Mouse (Mus musculus) left cerebral cortex, postnatal 25 days (tissue): ENCODE measurements at regions not wholly inside any gene's neighbourhood (a gene's known extent, or its start where the extent isn't known, plus 50 kb on each side); places are given as distances from the start of the nearest gene placed in this dataset.

ENCODE experiments used
- DNase-seq, 2 experiments: peaks; one replicate each; pipeline ENCODE4 v3.0.0; 2022; ENCODE audit warnings: low spot score in 2 of 2, mixed read lengths in 1 of 2
- intact Hi-C: fragments of 180-260 bp; cut with DNase I; formaldehyde crosslinking; loops from one replicate; pipeline ENCODE4 v1.15.1; 2025

DNA sequence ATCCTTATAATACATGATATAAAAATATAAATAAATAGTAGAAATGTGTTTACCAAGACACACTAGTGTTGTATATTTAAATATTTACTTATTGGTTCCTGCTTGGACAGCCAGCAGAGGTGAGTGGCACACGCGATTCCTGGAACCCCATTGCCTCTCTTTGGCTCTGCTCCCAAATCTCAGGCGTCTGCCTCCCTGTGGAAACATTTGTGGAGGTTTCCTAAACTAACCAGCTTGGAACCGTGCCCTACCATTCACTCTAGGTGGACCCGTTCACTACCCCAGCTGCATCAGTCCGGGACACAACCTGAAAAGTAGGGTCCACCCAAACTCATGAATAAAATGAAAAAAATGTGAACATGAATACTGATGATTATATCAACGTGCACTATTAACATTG, 404.0 kb upstream of the Defb41 start:
- intact Hi-C loops, result loop anchor here (5.0 kb wide), 2 partner anchors 92 to 132 kb away; no protein-coding TSS in a partner anchor
- DNase-seq, result no peak

DNA sequence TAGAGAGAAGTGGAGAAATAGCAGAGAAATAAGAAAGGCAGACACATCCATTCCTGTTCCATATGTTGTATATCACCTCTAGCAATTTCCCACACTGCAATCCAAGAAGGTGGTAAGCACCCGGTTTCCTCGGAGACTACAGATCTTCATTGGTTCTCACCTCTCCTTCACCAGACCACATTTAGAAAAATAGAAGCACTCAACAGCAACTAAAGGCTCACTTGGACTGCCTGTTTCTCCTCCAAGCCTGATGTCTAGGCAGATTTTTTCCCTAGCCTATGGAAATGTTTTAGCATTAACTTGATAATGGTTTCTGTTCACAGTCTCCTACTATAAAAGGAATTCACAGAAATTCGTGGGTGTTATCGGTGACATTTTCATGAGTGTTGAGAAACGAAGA, 403.3 kb upstream of the Defb41 start:
- DNase-seq, result peak; percentile 13 to 75
- intact Hi-C loops, result loop anchor here (5.0 kb wide), 2 partner anchors 91 to 131 kb away; no protein-coding TSS in a partner anchor

DNA sequence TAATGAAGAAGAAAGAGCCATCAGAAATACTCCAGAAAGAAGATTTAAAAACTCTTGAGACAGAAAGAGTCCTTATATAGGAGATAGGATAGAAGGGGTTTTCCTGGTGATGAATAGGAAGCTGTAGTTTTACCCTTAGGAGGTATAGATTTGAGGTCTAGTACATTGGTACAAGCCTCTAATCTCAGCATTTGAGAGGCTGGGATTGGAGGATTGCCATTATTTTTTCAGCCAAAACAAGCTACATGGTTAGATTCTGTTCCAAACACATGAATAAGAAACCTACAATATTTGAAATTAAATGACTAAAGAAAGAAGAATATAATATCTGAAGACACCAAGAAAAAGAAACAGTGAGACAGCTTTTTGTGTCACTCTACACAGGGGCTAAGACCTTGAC, 375.9 kb upstream of the Defb41 start:
- intact Hi-C loops, result no loop called here

DNA sequence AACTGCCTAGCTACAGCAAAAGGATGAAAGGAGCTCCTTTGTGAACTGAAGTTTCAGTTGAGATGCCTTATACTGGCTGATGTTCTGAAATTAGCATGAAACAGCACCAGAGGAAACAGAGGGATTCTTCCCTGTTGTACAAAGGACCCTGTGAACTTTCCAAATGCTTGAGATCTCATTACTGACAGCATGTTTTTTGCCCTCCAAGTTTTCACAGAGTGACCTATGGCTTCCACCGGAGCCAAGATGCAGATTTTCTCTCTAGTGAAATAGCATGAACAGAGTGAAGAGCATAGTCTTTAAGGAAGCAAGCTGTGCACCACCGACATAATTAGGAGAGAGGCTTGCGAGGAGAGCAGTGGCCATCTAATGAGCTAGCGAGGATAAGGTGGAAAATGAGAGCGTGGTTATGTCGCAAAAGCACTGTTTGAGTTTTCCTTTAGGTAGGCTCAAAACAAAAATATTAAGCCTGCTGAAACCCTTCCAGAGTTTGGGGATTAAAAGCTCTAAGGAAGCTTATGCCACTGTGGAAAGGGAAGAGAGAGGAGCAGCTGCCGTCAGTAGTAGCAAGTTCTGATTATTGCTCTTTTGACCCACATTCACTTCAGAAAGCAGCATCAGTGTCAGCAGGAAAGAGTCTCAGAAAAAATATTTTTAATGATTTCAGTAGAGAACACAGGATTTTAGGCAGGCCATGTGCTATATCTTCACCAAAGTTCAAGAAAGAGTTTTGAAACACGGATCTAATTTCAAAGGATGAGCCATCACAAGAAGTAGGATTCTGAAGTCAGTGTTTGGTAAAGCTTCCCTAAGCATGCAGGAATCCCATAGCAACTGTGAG, 374.7 kb upstream of the Defb41 start:
- intact Hi-C loops, result no loop called here
- no peak for DNase-seq

More for the DNA sequence above, 375.9 kb upstream of the Defb41 start:
- no peak for DNase-seq

DNA sequence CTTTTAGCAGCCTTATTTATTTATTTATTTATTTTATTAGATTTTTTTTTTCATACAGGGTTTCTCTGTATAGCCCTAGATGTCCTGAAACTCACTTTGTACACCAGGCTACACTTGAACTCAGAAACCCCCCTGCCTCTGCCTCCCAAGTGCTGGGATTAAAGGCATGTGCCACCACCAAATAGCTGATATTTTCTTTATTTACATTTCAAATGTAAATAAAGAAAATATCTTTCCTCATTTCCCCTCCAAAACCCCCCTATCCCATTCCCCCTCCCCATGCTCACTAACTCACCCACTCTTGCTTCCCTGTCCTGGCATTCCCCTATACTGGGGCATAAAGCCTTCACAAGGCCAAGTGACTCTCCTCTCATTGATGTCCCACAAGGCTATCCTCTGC, 372.4 kb upstream of the Defb41 start:
- no peak for DNase-seq

DNA sequence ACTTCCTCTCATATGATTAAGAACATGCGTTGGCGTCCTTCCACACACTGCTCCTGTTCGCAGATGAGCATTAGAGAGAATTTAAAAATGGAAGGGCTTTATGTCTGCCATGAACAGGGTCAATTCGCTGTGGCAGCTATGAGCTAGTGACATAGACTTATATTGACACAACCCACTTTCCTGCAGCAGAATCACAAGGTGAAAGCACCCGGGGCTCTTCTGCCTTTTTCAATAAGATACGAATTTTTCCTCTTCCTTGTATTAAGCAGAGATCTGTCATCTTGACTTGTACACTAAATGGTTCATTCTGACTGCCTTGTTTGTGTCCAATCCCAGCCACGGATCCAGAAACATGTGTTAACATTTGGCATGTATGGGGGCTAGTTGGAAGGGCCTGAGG, 345.3 kb upstream of the Defb41 start:
- no peak for DNase-seq
- intact Hi-C loops, result no loop called here

More for the DNA sequence above, 372.4 kb upstream of the Defb41 start:
- intact Hi-C loops, result no loop called here

DNA sequence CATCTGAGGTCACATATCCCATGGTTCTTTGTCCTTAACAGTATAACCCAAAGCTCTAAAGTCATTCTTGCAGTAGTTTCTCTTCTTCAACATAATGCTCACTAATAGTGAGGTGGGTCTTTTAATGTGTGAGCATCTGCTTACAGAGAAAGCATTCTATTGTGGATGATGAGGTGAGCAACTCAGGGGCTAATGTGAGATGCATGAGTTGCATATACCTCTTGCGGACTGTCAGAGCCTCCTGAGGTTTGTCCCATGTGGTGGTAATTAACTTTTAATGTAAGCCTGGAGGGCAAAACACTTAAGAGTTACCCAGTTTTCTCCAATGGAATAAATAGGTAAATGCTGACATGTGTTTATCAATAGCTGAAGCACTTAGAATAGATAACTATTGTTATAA, 334.9 kb upstream of the Defb41 start:
- intact Hi-C loops, result no loop called here
- no peak for DNase-seq

DNA sequence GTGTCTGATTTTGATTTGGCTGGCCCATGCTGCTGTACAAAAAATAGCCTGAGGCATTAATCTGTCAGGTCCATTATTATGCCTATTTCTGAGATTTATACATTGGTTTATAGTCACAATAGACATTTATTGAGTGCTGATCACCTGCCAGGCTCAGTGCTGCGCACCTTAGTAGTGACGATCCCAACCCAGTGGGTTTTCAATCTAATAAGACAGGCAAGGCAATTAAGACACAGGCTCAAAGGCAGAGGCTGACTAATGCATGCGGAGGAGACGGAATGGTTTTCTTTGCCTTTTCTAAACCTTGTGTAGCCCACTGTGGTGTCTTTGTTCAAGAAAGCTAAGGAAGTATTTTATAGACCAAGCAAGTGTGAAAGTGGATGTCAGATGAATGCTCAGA, 334.0 kb upstream of the Defb41 start:
- intact Hi-C loops, result no loop called here

DNA sequence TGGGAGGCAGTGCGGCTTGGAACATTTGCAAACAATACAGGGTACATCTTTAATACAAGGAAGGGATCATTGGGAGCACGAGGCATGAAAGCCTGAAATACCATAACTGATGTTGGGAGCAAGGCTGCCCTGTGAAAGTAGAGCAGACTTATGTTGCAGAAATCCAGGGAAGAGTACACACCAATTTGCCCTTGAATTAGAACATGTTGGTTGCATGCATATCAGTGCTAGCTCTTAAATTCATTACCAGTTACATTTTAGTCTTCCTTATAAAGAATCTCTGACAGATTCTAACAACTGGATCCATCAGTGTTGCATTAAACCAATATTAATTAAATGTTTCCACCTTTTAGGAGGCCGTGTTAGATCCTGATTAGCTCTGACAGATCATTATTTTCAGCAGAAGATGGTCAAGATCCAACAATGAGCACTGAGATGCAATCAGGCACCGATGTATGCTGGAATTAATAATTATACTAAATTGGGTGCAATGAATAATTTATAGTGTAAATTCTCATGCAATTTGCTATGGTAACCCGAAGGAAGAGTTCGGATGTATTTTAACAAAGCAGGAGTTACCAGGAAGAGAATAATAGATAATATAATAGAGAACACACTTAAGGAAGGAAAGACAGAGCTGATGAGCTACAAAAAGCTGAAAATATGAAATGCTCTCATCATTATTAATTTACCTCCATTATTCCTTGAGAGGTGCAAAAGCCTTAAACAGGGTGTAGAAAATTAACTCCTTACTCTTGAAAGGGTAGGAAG, 318.6 kb upstream of the Defb41 start:
- intact Hi-C loops, result no loop called here
- no peak for DNase-seq

More for the DNA sequence above, 334.0 kb upstream of the Defb41 start:
- DNase-seq, result no peak

DNA sequence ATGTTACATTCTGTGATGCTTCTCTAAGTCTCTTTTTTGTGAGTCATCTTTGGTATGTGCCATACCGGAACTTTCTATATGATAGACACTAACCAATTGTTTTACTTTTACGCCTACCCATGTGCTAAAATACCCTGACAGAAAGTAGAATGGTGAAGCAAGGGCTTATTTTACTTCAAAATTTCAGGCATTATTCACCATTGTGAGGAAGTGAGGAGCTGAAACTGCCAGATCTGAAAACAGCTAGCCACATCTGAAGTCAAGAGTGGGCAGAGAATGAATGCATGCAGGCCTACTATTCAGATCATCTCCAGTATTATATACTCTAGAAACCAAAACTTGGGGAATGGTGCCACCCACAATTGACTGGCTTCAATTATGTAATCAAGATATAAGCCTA, 313.7 kb upstream of the Defb41 start:
- intact Hi-C loops, result loop anchor here (5.0 kb wide), 1 partner anchor 89 kb away; no protein-coding TSS in a partner anchor
- DNase-seq, result peak in 1 of 2 experiments; percentile 81

DNA sequence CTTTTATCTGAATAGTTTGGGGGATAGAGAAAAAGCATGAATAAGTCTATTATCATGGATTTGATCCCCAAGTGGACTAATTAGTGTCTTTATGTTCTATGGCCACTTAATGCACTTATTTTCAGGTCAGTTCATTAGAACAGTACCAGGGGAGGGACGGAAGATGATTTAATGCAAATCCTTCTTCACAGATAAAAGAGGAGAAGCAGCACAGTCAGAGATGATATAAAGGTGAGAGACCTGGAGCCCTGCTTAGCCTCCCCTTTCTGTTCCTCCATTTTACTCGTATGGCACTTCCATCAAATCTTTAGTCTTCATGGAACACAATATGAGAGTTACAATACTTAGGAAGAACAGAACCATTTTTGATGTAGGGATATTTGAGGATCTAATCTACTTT, 302.1 kb upstream of the Defb41 start:
- intact Hi-C loops, result no loop called here
- no peak for DNase-seq

DNA sequence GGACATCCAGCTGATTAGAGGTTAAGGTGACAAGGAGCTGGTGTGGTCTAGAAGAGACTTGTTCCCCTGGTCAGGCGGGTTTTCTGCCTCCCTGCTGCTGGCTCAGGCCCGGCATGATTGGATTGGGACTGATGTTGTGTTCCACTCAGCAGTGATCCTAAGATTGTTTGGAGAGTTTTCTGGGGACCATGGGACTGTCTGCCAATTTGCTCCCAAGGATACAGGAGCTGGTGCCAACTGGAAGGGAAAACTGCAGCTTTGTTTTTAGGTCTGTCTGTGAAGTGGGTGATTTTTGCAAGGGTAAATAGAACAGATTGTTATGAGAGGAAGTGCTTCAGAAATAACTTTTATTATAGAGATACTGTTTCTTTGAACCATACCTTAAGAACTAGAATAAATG, 286.3 kb upstream of the Defb41 start:
- DNase-seq, result peak; percentile 13 to 40
- intact Hi-C loops, result no loop called here

DNA sequence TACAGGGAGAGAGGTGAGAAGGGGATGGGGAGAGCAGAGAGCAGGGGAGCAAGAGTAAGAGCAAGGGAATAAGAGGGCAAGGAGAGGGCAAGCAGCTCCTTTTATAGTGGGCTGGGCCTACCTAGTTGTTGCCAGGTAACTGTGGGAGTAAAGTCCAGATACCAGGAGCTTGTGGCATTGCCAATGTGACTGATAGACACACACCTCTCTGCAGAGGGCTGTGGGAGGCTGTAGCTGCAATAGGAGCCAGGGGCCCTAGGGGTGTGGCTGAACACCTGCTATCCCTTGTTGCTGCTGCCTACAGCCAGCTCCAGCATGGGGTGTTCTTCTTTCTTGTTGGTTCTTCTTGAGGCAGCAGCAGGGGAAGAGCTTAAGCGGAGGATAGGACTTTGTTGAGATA, 266.8 kb upstream of the Defb41 start:
- DNase-seq, result no peak
- intact Hi-C loops, result no loop called here

DNA sequence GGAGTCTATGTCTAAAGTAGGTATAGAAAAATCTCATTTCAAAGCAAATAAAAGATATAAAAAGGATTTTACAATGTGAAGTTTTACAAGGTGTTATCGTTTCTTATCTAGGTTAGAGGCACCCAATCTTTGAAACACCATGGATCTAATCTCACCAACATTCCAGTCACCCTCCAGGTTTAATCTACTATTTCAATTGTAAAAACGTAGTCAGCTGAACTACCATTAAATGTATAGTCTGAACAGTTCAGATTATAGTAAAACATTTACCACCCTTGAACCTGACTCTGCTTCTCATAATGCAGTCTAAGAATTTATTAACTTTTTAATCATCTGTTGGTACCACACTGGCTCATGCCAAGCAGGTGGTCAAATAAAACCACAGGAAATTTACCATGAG, 259.5 kb upstream of the Defb41 start:
- intact Hi-C loops, result no loop called here
- no peak for DNase-seq

DNA sequence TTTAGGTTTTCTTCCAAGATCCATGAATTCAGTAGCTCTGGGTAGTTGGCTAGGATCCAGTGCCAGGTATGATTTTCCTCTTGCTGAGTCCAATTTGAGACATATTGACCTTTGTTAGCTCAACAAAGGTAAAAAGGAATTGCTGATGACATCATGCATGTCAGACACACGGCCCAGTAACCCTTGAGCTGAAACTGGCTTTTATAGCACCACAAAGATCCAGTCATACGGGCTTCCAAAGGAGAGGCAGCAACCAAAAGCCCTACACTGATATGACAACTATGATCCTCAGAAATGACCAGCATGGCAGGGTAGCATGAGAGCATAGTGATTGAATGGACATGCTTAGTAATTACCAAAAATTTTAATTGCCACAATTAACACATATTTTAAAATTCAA, 258.0 kb upstream of the Defb41 start:
- intact Hi-C loops, result no loop called here
- no peak for DNase-seq

DNA sequence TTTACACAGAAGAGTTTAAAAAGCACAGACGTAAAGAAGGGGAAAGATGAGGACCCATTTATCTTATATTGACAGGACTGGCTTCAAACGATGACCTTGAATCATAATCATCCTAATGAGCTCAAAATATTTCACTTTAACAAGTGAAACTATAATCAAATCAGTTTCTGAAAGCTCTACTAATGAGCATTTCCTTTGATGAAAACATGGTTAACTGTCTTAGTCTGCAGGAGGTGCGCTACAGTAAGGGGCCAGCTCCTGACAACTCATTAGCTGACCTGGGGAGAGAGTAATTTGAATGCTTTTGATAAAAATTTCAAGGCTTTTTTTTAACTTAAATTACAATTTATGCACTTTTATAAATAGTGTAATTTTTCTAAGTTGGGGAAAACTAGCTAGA, 247.8 kb upstream of the Defb41 start:
- intact Hi-C loops, result no loop called here
- DNase-seq, result no peak

DNA sequence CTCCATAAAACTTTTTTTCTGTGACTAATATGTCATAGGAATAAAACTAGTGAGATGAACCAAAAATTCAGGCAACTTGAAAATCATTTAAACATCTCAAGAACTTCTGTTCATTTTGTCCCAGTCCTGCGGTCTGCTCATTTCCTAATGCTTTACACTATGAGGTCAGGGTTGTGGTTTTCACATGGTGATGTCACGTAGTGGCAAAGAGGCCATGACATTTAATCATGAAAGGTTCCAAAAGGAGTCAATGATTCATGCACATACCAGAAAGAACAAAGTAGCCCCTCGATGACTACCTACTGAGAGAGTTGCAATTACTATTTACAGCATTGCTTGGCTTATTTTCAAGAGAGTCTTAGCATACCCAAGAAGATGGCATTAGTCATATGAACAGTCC, 233.6 kb upstream of the Defb41 start:
- intact Hi-C loops, result no loop called here
- no peak for DNase-seq

DNA sequence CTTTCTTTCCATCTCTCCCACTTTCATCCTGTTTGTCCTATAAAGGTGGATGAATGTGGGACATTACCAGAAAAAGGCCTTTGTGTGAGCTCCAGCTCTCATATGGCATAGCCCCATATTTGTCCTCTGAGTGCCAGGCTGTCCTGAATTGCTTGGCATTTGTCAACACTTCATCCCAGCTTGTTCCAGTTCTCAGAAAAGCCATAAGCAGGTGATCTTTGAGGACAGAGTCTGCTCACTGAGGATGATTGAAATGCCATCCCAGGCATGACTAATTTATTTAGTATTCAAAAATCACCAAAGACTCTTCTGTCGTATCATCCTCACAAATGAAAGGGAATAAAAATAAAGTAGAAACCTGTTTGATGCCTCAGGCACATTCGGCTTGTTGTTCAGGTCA, 203.6 kb upstream of the Defb41 start:
- intact Hi-C loops, result no loop called here
- no peak for DNase-seq

DNA sequence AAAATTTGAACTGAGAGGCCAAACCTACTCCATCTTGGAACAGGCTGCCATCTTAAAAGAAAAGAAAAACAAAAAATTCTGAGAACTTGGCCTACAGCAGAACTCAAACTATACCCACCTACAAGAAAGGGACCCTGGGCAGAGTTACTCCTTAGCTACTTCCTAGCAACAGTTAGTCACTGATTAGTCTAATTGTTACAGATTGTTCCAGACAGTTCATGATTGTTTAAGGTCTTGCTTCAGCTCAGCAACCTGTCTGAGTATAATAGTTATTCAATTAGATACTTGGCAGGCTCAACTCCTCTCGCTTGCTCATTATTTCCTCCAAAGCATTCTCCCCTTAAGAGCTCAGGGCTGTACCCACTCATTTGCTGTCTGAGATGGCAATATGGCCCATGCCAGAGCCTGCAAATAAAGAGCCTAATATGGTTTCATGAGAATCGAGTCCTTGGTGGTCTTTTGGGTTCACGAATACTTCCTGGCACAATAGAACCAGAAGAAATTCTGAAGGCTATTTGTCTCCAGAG, 200.4 kb upstream of the Defb41 start:
- intact Hi-C loops, result no loop called here
- no peak for DNase-seq

DNA sequence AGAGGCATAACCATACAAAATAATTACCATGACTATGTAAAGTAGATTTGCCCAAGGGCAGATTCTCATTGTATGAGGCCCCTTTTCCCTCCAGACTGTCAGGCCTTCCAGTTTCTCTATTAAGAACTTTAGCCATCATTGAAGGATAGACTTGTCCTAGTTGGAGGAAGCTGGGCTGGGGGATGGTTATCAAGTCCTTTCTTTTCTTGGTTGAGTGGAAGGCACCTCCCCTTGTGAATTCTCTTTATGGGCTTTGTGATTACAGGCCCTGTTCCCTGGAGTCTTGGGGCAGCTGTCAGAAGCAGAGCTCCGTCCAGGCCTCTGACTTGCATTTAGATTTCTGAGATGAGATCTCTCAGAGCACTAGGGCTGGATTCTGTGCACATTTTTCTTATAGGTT, 198.3 kb upstream of the Defb41 start:
- no peak for DNase-seq
- intact Hi-C loops, result no loop called here

DNA sequence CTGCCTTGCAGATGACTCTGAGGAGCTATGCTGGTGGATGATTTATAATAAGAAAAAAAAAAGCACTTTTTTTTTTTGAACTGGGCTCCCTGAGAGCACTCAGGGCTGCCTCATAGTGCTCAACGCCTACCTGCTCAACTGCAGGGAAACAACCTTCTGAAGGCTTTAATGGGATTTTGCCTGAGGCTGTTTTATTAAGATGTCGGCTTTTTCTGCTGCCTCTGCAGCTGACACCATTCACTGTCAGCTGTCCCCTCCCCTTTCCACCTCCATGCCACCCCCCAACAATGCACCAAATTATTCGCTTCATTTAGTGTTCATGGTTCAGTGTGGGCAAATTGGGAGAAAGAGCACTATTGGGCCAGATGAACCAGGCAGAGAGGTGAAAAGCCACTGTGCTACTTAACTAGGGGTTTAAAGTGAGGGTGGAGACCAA, 151.4 kb upstream of the Defb41 start:
- intact Hi-C loops, result no loop called here
- DNase-seq, result no peak
